Mouse (Mus musculus) CH12.LX (cell line): ENCODE results near the gene Nlrc5. TPM values are rescaled to one million over a fixed set of nuclear protein-coding genes. Genes with fewer than 3 reads are reported as not detected.

Experiments
- DNase-seq: peaks from one replicate; pipeline ENCODE4 v3.0.0-alpha.2; 2013; ENCODE audit errors: extremely low read depth
- H3K27ac ChIP-seq: 2 replicates; pipeline ENCODE4 v1.5.1; 2012; ENCODE audit warnings: low read depth, mild to moderate bottlenecking, control low read depth, moderate library complexity; ENCODE audit not compliant: insufficient read depth
- H3K27me3 ChIP-seq: replicated peaks from 2 replicates; pipeline ENCODE3; 2012; ENCODE audit warnings: inconsistent platforms
- H3K36me3 ChIP-seq, 2 experiments: replicated peaks in 1 of 2; 2 replicates each; pipeline versions ENCODE3 to v1.6.1; 2012; ENCODE audit warnings: inconsistent platforms in 1 of 2, low read length in 1 of 2, mild to moderate bottlenecking in 1 of 2, mixed read lengths in 1 of 2, moderate library complexity in 1 of 2; ENCODE audit not compliant: control insufficient read depth in 1 of 2, insufficient read depth in 1 of 2
- H3K4me1 ChIP-seq, 2 experiments: 2 replicates each; pipeline ENCODE4 v1.6.1; 2012; ENCODE audit warnings: inconsistent platforms in 1 of 2, moderate library complexity in 1 of 2; ENCODE audit not compliant: insufficient read depth in 2 of 2, control insufficient read depth in 1 of 2
- H3K4me2 ChIP-seq: 2 replicates; pipeline ENCODE4 v1.6.1; 2012; ENCODE audit warnings: low read depth, mild to moderate bottlenecking, control low read depth; ENCODE audit not compliant: poor library complexity, insufficient read depth, severe bottlenecking
- H3K4me3 ChIP-seq, 3 experiments: fragments of 150-350 bp in 1 of 3; sonication (generic) in 1 of 3; replicated peaks in 1 of 3; 2 replicates each; pipeline versions ENCODE3 to v1.5.1; 2011 to 2012; ENCODE audit warnings: low read depth in 2 of 3, low read length in 2 of 3, mild to moderate bottlenecking in 2 of 3, moderate library complexity in 2 of 3, control low read depth in 1 of 3, improper control_type of control experiment in 1 of 3, inconsistent platforms in 1 of 3, mixed read lengths in 1 of 3; ENCODE audit not compliant: poor library complexity in 1 of 3
- H3K79me2 ChIP-seq: replicated peaks from 2 replicates; pipeline ENCODE4 v1.6.1; 2012; ENCODE audit warnings: mild to moderate bottlenecking, moderate library complexity; ENCODE audit not compliant: control insufficient read depth, poor library complexity, insufficient read depth, severe bottlenecking; ENCODE audit errors: extremely low read depth
- H3K9ac ChIP-seq: 2 replicates; pipeline ENCODE4 v1.6.1; 2012; ENCODE audit warnings: low read depth, mild to moderate bottlenecking, control low read depth, moderate library complexity; ENCODE audit not compliant: insufficient read depth
- H3K9me3 ChIP-seq: replicated peaks from 2 replicates; pipeline ENCODE3; 2012; ENCODE audit warnings: low read length, inconsistent platforms, mixed read lengths
- BHLHE40 ChIP-seq: IDR thresholded peaks from 2 replicates; pipeline ENCODE4 v1.6.1; 2011; ENCODE audit warnings: mild to moderate bottlenecking, low read depth, low read length, improper control_type of control experiment
- CHD1 ChIP-seq: IDR thresholded peaks from 2 replicates; pipeline ENCODE4 v1.6.1; 2012; ENCODE audit warnings: low read depth, low read length, improper control_type of control experiment, inconsistent platforms
- CTCF ChIP-seq, 2 experiments: IDR thresholded peaks in 1 of 2; conservative IDR thresholded peaks in 1 of 2; 2 replicates each; pipeline ENCODE4 v1.5.1; 2011 to 2012; ENCODE audit warnings: low read depth in 2 of 2, low read length in 2 of 2, improper control_type of control experiment in 1 of 2, inconsistent platforms in 1 of 2, mild to moderate bottlenecking in 1 of 2, moderate library complexity in 1 of 2
- E2F4 ChIP-seq: IDR thresholded peaks from 2 replicates; pipeline ENCODE4 v1.6.1; 2011; ENCODE audit warnings: low read depth, low read length, improper control_type of control experiment; ENCODE audit not compliant: insufficient replicate concordance
- ELF1 ChIP-seq: IDR thresholded peaks from 2 replicates; pipeline ENCODE4 v1.6.1; 2014; ENCODE audit warnings: low read depth, mild to moderate bottlenecking, inconsistent platforms, low read length, improper control_type of control experiment
- EP300 ChIP-seq: IDR thresholded peaks from 2 replicates; pipeline ENCODE4 v1.6.1; 2011; ENCODE audit warnings: low read length, improper control_type of control experiment
- ETS1 ChIP-seq: conservative IDR thresholded peaks from 2 replicates; pipeline ENCODE4 v1.6.1; 2012; ENCODE audit warnings: low read depth, mild to moderate bottlenecking, inconsistent platforms, low read length, improper control_type of control experiment, moderate library complexity
- IRF4 ChIP-seq: IDR thresholded peaks from 2 replicates; pipeline ENCODE4 v1.6.1; 2014; ENCODE audit warnings: low read depth, mild to moderate bottlenecking, inconsistent platforms, low read length, improper control_type of control experiment
- MAFK ChIP-seq: IDR thresholded peaks from 2 replicates; pipeline ENCODE4 v1.6.1; 2011; ENCODE audit warnings: low read length, improper control_type of control experiment; ENCODE audit not compliant: insufficient replicate concordance
- MXI1 ChIP-seq: IDR thresholded peaks from 2 replicates; pipeline ENCODE4 v1.6.1; 2011; ENCODE audit warnings: mild to moderate bottlenecking, low read depth, low read length, improper control_type of control experiment
- POLR2AphosphoS2 ChIP-seq: IDR thresholded peaks from 2 replicates; pipeline ENCODE4 v1.6.1; 2011; ENCODE audit warnings: low read depth, low read length, improper control_type of control experiment
- SIN3A ChIP-seq: IDR thresholded peaks from 2 replicates; pipeline ENCODE4 v1.6.1; 2012; ENCODE audit warnings: low read length, improper control_type of control experiment, inconsistent platforms
- SMC3 ChIP-seq: IDR thresholded peaks from 2 replicates; pipeline ENCODE4 v1.6.1; 2011; ENCODE audit warnings: low read depth, low read length, improper control_type of control experiment
- USF1 ChIP-seq: IDR thresholded peaks from 2 replicates; pipeline ENCODE4 v1.6.1; 2014; ENCODE audit warnings: low read depth, mild to moderate bottlenecking, inconsistent platforms, low read length, improper control_type of control experiment
- USF2 ChIP-seq: conservative IDR thresholded peaks from 2 replicates; pipeline ENCODE4 v1.6.1; 2011; ENCODE audit warnings: low read depth, low read length, improper control_type of control experiment
- ZNF384 ChIP-seq: IDR thresholded peaks from 2 replicates; pipeline ENCODE4 v1.6.1; 2012; ENCODE audit warnings: low read depth, low read length, improper control_type of control experiment, inconsistent platforms
- dilution Hi-C: fragments of 300-500 bp; cut with MboI; formaldehyde crosslinking; loops from 2 replicates; pipeline ENCODE4 v1.14.3; 2020; ENCODE audit warnings: low sequenced_read_pairs; ENCODE audit not compliant: extremely low pct_unique_long_range_greater_than_20kb, extremely low pct_ligation_motif_present
- in situ Hi-C: fragments of 300-500 bp; cut with MboI; formaldehyde crosslinking; loops from 3 replicates; pipeline ENCODE4 v1.14.3; 2019; ENCODE audit warnings: low sequenced_read_pairs, low pct_ligation_motif_present, low pct_unique_long_range_greater_than_20kb, mixed read lengths
- polyA plus RNA-seq: library from polyadenylated mRNA; unstranded; fragments of >175 nt; gene quantifications from 2 replicates; pipeline ENCODE4 v1.2.1, GENCODE M21; 2012; ENCODE audit warnings: low read depth; ENCODE audit not compliant: insufficient read length
- total RNA-seq, 2 experiments: library from RNA; depleted of rRNA; stranded (reverse); fragments of 300-350 nt in 1 of 2; fragments of >200 nt in 1 of 2; gene quantifications; 2 replicates each; pipeline ENCODE4 v1.2.3; 2012 to 2014

Nlrc5 gene
- total and polyA plus RNA-seq, 3 experiments: 58.6 to 72.5 (median 60.2) TPM

- Histone ChIP-seq H3K4me3 (no peak overlapping the region), H3K4me1 (peaks cover 12 to 23% of the 10 kb centered on the region in 2 experiments; a peak in 3 of 4 replicates), H3K9me3 (no peaks in the 10 kb centered on the region), H3K36me3 (no peaks in the 10 kb centered on the region), H3K27ac (no peak overlapping the region), H3K79me2 (no peaks in the 10 kb centered on the region), H3K27me3 (no peaks in the 10 kb centered on the region), H3K9ac (no peak overlapping the region), H3K4me2 (no peak overlapping the region)
- DNase-seq: no peak
- TF ChIP-seq USF2 (0 out of 2 replicates have a peak, but pooled peaks have one; percentile 5), POLR2AphosphoS2 (no peak), USF1 (peak; percentile 41; the same call in 1 of the 2 replicates)
- in situ Hi-C loops: no loop called here
- dilution Hi-C loops: no loop called here
These were observed 18.9 kb upstream of the Nlrc5 start for GRCm38 (mm10) chr8:94415218-94415617.

- in situ Hi-C loops: no loop called here
- no peak for TF ChIP-seq ETS1
- no peak for TF ChIP-seq IRF4
- TF ChIP-seq E2F4: no peak
- TF ChIP-seq EP300: no peak
- no peak for TF ChIP-seq ELF1
- no peak for TF ChIP-seq SMC3
- no peak for TF ChIP-seq MXI1
- TF ChIP-seq MAFK: no peak
- no peak for TF ChIP-seq POLR2AphosphoS2
- TF ChIP-seq SIN3A: no peak
- no peak for TF ChIP-seq CHD1
- no peak for TF ChIP-seq ZNF384
- TF ChIP-seq, all 38 proteins: peak for 0
- Histone ChIP-seq H3K9me3 (no peaks in the 10 kb centered on the region), H3K36me3 (no peaks in the 10 kb centered on the region), H3K27ac (no peak overlapping the region), H3K79me2 (no peaks in the 10 kb centered on the region), H3K4me1 (peaks cover 12 to 23% of the 10 kb centered on the region in 2 experiments; a peak in 3 of 4 replicates), H3K9ac (no peak overlapping the region), H3K27me3 (no peaks in the 10 kb centered on the region), H3K4me2 (no peak overlapping the region), H3K4me3 (no peak overlapping the region)
- DNase-seq: no peak
- dilution Hi-C loops: no loop called here
These were observed 16.1 kb upstream of the Nlrc5 start for GRCm38 (mm10) chr8:94418017-94418416.

GRCm38 (mm10) chr8:94422270-94422669, 11.9 kb upstream of the Nlrc5 start:
- dilution Hi-C loops: no loop called here
- no peak for DNase-seq
- no peak overlapping the region for H3K27ac ChIP-seq

More at GRCm38 (mm10) chr8:94422270-94422669, 11.9 kb upstream of the Nlrc5 start:
- Histone ChIP-seq H3K9ac (no peak overlapping the region), H3K27me3 (no peaks in the 10 kb centered on the region), H3K9me3 (no peaks in the 10 kb centered on the region), H3K4me1 (peaks cover 0 to 20% of the 10 kb centered on the region in 2 experiments; a peak in 2 of 4 replicates), H3K4me3 (no peak overlapping the region), H3K79me2 (no peaks in the 10 kb centered on the region), H3K36me3 (no peaks in the 10 kb centered on the region), H3K4me2 (no peak overlapping the region)
- no peak for TF ChIP-seq BHLHE40
- no peak for TF ChIP-seq MAFK
- TF ChIP-seq CTCF (conservative IDR thresholded peaks at IDR 0.05 in 1 of 2, IDR thresholded peaks at IDR 0.05 in 1 of 2; ENCODE audit: low read depth in 2 of 2, low read length in 2 of 2): 0 out of 4 replicates have a peak, but pooled peaks of 1 of the 2 experiments have one; percentile 12
- no peak for TF ChIP-seq CHD1
- in situ Hi-C loops: no loop called here
